Mouse (Mus musculus) kidney, postnatal 36 days (tissue): ENCODE measurements at regions not wholly inside any gene's neighbourhood (a gene's known extent, or its start where the extent isn't known, plus 50 kb on each side); places are given as distances from the start of the nearest gene placed in this dataset.
A peak's percentile ranks its signal among the peaks of the same experiment; 100 is the strongest.

Experiments
- DNase-seq, 2 experiments: peaks; one replicate each; pipeline ENCODE4 v3.0.0; 2021 to 2022; ENCODE audit warnings: mixed read lengths in 2 of 2

DNA sequence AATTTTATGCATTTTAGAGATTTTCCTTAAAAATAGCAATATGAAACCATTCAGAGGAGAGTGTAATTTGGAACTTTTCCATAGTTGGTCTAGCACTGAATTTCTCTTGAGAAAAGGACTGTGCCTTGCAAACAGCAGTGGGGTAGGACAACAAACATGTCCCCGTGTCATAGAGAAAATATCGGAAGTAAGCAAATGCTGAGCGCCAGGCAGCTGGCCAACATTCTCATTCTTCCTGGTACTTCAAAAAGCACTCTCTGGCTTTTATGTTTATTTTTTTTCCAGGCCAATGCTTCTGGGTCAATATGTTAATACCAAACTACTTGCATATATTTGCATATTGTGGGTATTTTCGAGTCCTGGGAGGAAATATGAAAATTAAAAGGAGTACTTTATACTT, 568.5 kb downstream of the Btbd3 start:
- peak; percentile 28 to 76 for DNase-seq

DNA sequence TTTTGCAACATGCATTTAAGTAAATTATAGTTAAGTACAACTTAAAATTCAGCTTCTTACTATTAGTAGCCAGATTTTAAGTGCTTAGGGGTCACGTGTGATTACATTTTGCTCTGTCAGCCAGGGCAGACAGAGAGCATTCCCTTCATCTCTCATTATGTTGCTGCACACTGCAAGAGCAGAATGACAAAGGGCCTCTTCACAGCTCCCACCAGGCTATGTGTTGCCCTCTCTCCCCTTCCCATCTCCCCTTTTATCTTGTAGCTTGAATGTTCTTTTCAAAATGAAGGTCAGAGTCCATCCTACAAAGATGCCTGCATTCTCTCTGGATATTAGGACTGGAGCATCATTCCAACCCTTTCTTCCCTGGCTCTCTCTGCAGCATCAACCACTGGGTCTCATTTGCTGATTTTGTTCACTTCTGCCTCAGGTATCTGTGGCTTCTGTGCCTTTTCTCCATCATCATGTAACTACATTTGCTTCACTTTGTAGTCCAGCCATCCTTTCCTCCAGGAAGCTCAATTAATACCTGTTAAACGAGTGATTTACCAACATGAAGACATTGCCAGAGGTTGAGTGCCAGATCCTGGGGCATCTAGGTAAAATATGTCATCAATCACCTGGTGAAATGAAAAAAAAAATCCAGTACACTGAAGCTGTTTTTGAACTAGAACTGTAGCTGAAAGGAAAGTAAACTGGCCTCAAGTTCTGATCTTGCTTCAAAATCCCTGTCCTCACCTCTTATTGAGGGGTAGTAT, 571.6 kb downstream of the Btbd3 start:
- DNase-seq = no peak

DNA sequence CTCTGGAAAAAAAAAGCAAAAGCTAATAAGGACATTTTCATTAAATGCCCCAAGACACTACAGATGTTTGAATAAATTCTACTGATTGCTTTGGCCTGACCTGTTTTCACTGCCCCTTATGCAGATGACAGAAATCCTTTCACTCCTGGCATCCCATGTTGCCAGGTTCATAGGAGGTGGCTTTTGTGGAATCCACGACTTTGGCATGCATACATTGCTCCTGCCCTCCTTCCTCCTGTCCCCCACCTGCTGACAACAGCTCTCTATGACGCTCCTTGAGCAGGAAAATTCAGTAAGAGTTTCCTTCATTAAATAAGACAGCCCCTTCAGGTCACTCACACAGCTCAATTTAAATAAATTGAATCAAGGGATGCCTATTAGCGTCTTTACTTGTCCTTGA, 582.5 kb downstream of the Btbd3 start:
- DNase-seq = no peak

DNA sequence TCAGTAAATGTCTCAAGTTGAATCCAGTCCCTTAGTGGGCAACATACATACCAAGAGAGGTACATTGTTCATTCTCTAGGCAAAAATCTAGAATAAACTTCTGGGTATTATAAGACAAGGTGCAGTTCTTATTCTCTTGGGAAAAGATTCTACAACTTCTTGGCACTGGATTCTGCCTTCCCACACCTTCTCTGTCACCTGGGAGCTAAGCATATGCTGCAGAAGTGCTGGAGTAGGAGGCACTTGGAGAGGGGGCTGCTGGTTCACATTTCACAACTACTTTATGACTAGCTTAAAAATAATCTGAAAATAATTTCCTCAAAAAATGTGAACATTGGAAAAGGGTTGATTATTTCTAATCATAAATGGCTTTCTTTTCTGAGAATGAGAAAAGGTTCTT, 602.8 kb downstream of the Btbd3 start:
- no peak for DNase-seq

DNA sequence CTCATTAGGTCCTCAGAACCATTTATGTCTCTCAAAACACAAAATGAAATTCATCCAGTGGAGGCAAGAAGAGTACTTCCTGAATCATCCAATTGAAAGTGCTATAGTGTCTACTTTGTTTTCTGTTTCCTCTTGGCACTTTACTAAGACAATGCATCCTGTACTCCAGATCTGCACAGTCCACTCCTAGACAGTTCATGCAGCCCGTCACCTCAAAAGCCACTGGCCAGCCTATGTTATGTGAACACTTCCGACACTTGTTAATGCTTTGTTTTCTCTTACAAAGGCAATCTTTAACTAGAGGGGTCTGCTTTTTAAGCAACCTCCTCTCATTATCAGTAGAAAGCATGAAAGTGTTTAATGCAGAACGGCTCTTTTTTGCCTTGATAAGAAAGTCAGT, 597.1 kb upstream of the Sptlc3 start:
- DNase-seq = no peak

DNA sequence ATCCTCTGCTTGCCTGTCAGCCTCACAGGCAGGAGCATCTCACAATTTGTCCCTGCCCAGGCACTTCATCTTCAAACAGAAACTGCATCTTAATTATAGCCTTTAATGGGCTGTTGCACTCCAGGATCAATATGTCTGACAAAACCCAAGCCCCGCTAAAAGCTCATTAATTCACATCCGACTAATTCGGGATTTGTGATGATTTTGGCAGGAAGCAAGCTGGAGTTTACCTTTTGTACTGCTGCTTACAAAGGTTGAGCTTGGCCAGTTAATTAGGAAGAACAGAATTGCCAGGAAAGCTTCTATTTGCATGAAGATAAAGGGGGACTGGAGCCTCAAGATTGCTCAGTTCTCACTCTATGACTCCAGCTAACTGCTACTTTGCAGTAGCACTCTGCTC, 596.6 kb upstream of the Sptlc3 start:
- DNase-seq = no peak

DNA sequence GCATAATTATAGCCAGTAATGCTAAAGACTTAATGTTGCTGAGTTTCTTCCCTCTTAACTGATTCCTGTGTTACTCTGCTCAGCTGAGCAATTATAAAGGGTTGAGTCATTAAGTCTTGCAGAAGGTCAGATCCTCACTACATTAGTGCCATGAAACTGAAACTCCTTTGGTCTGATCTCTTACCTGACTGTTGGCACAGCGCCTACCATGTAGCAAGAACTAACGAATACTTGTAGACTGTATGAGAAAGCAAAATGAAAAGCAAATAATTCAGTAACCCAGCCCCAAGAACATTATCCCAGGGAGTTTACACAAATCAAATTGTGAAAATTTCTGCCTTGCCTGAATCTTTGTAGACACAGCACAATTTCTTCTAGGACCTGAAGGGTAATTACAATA, 556.5 kb upstream of the Sptlc3 start:
- DNase-seq = peak in 1 of 2 experiments; percentile 2

DNA sequence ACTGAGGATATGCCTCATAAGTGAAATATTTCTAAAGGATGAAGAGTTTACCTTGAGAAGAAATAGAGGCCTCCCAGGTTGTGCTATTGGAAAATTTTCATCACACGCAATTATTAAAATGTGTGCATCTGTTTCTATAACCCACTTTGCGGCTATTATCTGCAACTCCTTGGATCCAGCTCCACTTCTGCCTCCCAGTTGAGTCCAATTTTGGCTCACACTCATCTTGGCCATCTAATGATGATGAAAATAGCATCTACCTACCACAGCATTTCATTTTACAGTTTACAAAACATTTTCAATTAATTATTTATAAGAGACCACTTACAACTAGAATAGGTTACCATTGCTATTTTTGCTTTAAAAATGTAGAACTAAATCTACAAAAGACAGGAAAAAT, 554.3 kb upstream of the Sptlc3 start:
- no peak for DNase-seq

DNA sequence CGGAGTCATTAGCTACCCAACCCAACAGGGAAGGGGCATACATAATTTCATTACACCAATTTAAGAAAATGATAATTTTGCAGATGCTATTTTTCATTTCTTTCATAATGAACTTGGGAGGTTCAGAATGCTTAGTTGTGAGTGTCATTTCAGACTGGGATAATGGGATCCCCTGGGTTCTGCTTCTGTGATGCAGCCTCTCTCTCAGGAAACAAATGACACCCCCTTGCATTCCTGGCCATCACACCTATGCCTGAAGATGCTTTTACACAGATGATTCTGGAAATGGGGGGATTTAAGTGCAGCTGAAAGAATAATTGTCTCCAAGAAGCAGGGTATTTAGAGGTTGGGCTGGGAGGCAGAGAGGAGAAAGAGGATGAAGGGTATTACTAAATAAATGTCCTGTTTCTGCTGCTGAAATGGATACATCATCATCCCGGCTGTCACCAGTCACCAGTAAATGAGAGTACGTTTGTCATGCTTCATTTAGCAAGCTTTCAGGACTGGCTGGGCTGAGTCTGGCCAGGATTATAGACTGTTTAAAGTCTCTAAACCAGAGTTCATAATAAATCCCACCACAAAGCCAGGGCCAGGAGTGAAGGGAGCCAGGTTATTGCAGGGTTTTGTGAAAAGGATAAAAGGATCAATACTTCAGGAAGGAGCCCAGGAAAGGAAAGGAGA, 527.5 kb upstream of the Sptlc3 start:
- DNase-seq = no peak

DNA sequence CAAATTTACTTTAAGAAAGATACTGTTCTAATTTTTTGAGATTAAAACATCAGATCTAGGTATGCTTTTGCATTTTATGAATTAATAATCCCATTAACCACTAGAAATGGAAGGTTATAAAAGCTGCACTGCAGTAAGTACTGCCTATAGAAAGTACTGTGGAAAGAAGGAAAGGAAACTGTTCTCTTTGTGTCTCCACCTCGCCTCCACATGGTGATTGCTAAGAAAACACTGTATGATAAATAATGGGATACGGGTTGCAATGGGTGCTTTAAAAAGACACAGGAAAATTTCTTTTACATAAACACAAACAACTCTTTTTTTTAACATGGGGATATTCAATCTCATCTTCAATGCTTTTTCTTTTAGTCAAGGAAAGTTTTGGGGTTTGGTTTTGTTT, 519.2 kb upstream of the Sptlc3 start:
- no peak for DNase-seq

DNA sequence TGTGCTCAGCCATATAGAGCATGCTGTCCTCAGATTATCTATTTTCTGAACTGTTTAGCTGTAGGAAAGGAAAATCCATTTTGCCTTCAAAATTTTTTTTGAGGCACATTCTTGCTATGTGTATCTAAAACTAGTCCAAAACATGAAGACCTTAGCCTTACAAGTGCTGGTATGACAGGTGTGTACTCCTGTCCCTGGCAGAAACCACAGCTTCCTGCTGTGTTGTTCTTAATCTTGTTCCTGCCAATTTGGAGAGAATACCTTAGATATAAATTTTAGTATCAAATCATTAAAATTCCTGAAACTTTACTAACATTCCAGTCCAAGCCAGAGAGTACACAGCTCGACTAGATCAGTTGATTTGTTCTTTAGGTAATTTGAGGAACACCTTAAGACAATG, 503.7 kb upstream of the Sptlc3 start:
- no peak for DNase-seq

DNA sequence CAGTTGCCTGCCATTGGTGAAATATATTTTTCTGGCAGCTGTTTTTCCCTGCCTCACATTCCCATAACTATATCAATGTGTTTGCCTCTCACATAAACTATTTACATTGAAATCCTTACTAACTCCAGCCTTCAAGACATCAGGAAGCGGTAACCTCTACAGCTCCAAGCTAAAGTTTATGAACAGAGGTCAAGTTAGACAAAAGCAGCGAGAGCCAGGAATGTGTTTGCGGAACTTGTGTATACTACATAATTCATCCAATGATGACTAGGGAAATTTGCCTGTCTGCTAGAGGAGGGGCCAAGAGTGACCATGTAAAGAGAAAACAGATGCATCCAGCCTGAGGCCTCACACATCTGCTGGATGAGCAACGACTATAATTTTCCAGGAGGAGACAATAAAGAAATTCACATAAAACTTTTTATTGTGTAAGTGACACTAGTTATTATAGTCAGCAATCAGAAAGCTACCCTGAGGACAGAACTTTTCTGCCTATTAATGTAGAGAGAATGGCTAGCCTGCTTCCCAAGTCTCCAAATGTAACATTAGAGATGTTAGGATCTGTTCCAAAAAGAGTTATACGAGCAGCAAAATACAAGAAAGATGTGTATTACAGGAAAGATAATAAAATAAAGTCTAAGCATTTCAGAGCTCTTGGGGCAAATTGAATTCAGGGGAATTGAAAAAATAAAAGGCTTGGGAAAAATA, 461.5 kb upstream of the Sptlc3 start:
- DNase-seq = no peak

DNA sequence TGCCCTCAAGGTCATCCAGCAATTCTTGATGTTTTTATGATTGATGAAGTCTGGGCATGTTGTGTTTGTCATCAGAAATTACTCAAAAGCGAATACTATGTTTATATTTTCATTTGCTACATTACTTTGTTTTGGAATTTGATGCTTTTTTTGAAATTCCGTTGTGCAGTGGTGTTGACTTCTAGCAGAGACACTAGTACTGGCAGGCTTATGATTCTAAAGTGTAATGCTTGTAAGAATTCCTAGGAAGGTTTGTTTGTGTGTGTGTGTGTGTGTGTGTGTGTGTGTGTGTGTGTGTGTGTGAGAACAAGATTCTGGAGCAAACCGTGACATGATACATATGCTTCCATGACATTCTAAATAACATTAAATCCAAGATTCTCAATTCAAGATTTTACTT, 458.9 kb upstream of the Sptlc3 start:
- DNase-seq = no peak

DNA sequence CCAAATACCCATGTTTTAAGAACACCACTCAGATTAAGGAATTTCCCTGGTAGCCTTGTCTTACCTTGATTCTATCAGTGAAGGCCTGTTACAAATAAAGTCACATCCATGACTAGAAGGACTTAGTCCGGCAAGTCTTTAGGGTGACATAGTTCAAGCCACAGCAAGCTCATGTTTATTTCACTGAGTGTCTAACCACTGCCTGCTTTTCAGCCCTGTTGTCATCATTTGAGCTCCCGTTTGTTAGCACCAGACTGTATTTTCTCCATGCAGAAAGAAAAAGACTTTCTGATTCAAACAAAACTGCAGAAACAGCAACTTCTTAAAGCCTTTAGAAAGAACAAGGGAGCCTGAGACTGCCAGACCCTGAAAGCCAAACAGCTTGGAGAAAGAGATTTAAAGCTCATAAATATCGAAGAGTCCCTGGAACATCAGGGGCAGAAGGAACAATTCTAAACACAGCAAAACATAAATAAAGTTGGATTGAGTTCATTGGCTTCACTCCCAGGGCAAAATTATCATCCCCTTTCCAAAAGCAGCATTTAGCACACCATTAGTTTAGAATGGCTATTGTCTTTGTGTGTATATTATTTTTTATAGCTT, 451.9 kb upstream of the Sptlc3 start:
- no peak for DNase-seq

DNA sequence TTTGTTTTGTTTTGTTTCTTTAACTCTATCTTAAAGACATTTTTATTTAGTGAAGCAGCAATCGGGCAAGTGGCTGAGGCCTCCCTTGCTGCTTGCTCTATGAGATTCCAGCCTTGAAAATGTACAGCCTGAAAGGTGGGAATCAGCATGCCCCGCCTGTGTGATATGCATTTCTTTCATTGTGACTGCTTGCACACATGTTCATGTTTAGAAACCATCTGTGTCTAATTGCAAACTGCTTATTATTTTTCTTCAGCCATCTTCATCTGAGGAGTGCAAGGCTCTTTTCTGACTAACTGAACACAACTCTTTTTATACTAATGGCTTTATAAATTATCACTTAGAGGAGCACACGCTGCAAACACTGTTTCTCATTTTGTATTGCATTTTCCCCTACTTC, 449.0 kb upstream of the Sptlc3 start:
- DNase-seq = no peak

DNA sequence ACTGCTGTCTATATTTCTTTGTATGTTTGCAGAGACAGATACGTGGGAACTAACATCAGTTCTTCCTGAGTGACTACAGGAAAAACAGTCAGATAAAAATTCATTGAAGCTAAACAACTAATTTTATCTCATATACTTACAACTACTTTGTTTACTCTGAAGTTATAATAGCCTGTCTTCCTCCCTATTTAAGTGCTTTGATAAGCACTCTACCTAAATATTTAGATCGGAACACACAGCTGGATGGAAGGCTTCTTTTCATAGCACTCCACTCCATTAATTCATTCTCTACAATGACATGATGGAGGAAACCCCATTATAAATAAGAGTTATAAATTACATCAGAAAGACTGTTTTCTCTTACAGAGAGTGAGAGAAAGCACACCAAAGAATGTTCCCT, 438.5 kb upstream of the Sptlc3 start:
- no peak for DNase-seq

DNA sequence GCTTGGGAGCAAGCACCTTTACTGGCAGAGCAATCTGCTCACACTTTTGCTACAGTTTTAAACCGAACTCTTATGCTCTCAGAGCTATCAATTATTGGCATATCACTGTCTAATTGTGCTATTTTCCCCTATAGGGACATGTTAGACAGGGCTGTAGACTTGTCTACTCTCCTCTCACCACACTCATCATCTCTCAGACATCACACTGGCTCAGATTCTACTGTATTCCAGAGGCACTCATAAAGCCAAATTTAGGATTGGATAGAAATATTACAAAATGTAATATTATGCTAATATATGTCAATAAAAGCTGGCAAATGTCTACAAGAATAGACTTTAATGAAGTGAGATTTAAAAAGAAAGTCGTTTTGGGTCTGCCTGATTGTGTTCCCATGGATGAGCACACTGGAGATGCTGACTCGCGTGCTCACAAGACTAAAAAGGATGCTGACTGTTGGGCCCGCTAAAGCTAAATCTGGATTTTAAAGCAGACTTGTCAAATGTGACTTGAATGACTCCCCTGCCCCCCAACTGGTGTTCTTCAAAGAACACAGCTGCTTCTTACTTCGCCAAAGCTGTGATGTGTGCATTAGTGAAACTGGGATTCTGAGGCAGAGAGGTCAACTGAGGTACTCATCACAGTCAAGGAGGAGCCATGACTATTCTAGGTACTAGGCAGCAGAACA, 424.3 kb upstream of the Sptlc3 start:
- DNase-seq = no peak

DNA sequence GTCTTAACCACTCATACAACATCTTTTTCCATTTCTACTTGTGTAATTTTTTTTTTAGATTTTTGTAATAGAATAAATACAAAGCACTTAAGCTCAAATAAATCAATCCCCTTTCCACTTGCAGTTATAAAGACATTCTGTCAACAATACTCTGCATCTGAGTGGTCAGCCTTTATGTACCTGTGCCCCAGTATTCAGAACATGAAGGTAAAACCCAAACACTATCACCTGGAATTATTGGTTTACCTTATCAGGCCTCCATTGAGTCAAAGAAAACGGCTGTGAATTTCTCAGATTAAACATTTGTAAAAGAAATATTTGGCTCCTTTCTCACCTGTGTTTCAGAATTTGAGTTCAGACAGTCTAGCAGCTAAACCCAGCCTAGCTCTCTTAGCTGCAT, 422.0 kb upstream of the Sptlc3 start:
- DNase-seq = no peak

DNA sequence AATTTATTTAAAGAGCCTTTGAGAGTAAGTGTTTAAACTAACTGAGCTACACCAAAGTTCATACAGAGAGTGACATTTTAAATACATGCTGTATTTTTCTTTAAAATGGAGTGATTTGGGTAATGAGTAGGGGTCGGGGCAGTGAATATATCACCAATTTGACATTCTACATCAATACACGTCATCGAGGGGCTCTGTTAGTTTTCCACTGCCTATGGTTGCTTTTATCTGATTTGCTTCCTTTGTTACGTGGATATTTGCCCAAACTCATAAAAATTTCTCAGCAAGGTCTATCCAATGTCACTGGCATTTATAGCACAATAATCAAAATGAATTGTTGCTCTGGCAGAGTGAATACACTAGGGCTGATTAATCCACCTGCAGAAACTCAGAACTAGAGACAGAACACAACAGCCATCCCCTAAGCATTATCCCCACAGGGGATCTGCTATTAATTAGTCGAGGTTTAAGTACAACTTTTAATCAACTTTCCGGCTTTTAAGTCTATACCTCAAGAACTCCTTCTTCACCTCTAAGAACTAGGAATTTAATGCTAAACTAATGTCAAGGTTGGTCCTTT, 400.1 kb upstream of the Sptlc3 start:
- DNase-seq = no peak

DNA sequence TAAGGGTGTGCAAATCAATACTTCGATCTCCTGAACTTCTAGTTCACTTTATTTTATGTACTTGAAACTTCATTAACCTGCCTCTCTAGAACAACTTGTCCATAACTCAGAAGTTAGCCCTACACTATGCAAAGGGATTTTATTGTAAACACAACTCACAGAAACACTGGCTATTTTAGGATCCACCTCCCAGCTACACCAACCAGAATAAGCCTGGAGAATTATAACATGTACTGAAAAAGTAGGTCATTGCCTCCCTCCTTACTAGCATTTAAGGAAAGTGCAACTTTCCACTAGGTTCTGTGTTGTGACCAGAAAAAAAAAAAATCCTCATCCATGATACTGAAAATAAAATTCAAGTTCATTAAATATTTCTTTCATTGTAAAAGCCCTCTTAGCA, 382.0 kb upstream of the Sptlc3 start:
- no peak for DNase-seq

DNA sequence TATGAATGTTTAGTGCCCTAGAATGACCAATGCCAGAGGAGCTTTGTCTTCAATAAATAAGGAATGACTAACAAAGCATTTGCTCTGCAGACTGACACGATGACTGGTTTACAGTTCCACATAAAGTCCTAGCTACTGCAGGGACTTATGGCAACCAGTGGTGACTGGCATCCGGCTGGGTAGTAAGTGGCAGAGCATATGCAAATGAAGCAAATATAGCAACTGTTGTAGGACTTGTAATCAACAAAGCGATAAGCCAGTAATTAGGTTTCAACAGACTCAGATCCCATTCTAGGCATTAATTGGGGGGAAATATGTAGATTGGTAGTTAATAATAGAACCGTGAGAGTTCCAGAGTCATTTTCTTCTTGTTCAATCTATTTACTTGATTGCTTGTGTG, 379.2 kb upstream of the Sptlc3 start:
- no peak for DNase-seq

DNA sequence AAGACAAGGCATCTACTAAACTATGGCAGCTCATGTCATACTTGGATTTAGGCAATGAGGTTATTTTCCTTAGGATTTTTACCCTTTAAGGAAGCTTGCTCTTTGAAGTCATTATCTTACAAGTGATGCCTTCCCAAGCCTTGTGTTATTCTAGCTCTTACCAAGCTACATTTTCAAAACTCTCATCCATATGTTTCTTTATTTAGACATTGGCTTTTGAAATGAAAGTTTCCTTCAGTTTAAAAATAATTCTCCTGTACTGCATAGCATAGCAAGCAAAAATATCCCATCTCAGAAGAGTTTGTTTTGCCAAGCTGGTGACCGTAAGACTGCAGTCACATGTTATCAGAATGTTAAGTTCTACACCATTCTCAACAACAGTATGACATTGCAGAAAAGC, 372.8 kb upstream of the Sptlc3 start:
- DNase-seq = no peak

DNA sequence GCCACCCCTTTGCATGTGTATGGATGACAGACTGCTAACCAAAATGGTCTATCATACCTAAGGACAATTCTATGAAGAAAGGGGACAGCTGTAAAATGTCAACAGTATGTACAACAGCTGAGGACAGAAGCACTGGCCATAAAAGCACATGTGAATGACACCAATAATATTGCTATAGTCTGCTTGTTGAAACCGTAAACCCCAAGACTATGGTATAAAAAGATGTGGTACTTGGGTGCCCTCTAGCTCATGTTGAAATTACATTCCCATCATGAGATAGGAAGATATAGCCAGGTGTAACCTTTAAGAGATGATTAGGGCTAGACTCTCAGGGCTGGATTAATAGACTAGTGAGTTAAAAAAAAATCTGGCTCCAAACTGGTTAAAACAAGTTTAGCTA, 361.6 kb upstream of the Sptlc3 start:
- no peak for DNase-seq
